Mouse (Mus musculus): ENCODE results near the gene Fam49a. TPM values are rescaled to one million over a fixed set of nuclear protein-coding genes. Genes with fewer than 3 reads are reported as not detected.

Fam49a gene
- polyA plus RNA-seq, 1 experiment from 2014 or later, result 8.8 TPM

DNA sequence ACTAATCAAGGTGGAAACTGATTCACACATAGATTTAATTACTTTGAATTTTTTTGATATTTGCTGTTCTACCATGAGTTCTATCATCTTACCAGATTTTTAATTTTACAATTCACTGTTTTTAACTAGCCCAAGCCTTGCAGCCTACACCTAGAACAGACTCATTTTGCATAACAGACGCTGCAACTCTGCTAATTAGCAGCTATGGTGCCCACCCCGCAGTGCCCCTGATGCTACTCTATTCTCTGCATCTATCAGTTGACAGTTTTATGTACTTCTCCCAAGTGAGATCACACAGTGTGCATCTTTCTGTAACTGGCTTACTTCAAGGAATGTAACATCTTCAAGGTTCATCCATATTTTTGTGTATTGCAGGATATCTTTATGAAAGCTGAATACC is 86.7 kb downstream of the Fam49a start:
- Histone ChIP-seq H3K4me2 (replicated peaks; ENCODE audit: low read depth, low read length) (no peak overlapping the region), H3K27ac (ENCODE audit: low read length) (no peak overlapping the region), H3K4me3 (ENCODE audit: low read length) (no peak overlapping the region), H3K4me1 (ENCODE audit: insufficient read depth, low read length) (peaks cover 9% of the 10 kb centered on the region; the same call in 1 of the 2 replicates), H3K9ac (replicated peaks; ENCODE audit: low read length) (no peak overlapping the region), H3K36me3 (ENCODE audit: insufficient read depth, low read length) (no peaks in the 10 kb centered on the region), H3K27me3 (ENCODE audit: insufficient read depth, low read length) (no peaks in the 10 kb centered on the region), H3K9me3 (ENCODE audit: low read length) (no peaks in the 10 kb centered on the region)
- no peak for ATAC-seq (ENCODE audit: low FRiP score, low TSS enrichment)
- 80% methylated on average over 2 of the region's 2 CpGs for WGBS

DNA sequence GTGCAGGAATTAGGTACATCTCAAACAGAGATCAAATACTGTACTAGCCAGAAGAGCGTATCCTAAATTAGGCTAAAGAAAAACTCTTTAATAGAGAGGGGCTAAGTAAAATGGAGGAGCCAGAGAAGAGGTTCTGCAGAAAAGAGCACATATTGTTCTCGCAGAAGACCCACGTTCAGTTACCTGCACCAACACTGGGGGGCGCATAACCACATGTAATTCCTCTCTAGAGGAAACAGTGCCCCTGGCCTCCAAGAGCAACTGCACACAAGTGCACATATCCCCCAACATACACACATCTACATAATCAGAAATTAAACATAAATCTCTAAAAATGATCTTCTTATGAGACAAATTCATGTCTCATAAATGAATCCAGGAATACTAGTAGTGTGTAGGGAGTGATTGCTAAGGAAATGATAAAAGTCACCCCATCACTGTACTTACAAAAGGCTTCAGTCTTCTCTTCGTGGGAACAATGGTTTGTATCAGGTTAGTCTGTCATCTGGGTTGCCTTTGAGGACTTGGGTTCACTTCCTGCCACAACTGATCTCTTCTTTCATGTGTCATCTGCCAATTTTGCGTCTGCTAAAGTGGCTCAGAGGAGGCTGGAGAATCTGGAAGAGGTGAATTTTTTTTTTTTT is 87.8 kb downstream of the Fam49a start:
- H3K4me1 ChIP-seq (ENCODE audit: insufficient read depth, low read length), result peaks cover 9% of the 10 kb centered on the region; the same call in 1 of the 2 replicates
- no peak overlapping the region for H3K9ac ChIP-seq (replicated peaks; ENCODE audit: low read length)
- H3K9me3 ChIP-seq (ENCODE audit: low read length), result no peaks in the 10 kb centered on the region
- no peak overlapping the region for H3K27ac ChIP-seq (ENCODE audit: low read length)
- no peaks in the 10 kb centered on the region for H3K36me3 ChIP-seq (ENCODE audit: insufficient read depth, low read length)
- no peak for ATAC-seq (ENCODE audit: low FRiP score, low TSS enrichment)
- whole genome bisulfite sequencing, result 80% methylated on average over 6 of the region's 6 CpGs
- H3K4me2 ChIP-seq (replicated peaks; ENCODE audit: low read depth, low read length), result no peak overlapping the region
- H3K27me3 ChIP-seq (ENCODE audit: insufficient read depth, low read length), result no peaks in the 10 kb centered on the region
- no peak overlapping the region for H3K4me3 ChIP-seq (ENCODE audit: low read length)

DNA sequence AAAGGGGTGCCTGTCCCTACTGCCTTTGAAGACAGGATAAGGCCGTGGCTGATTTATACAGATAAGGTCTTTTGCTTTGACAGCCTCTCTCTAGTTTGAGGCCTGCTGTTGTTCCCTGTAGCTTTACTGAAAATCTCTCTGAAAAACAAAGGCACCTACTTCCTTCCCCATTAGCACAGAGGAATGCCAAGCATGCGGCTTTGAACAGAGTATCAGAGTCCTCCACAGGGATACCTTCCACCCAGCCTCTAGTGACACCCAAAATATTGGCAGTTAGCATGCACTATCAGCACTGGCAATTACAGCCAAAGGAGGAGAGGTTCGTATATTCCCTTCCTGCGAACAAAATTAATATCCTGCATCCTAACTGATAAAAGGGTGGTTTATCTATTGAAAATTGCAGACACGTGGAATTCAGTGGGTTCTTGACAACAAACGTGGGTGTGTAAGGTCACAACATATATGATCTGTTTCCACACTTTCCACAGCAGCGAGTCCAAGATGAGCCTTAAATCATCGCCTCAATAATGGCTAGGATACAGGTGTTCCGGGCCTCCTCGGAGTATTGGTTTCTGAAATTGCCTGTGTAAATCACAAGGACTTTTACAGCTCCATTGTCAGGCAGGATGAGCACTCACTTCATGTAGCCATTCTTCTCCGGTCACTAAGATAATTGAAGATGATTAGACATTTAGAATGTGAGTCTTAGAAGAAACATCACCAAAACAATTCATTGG is 90.0 kb downstream of the Fam49a start:
- Histone ChIP-seq H3K4me2 (replicated peaks; ENCODE audit: low read depth, low read length) (no peak overlapping the region), H3K27ac (ENCODE audit: low read length) (no peak overlapping the region), H3K9ac (replicated peaks; ENCODE audit: low read length) (no peak overlapping the region), H3K27me3 (ENCODE audit: insufficient read depth, low read length) (no peaks in the 10 kb centered on the region), H3K9me3 (ENCODE audit: low read length) (no peaks in the 10 kb centered on the region), H3K36me3 (ENCODE audit: insufficient read depth, low read length) (no peaks in the 10 kb centered on the region), H3K4me1 (ENCODE audit: insufficient read depth, low read length) (peaks cover 9% of the 10 kb centered on the region; the same call in 1 of the 2 replicates), H3K4me3 (ENCODE audit: low read length) (no peak overlapping the region)
- ATAC-seq (ENCODE audit: low FRiP score, low TSS enrichment), result peak; percentile 27; the same call in 1 of the 2 replicates
- WGBS, result 29% methylated on average over 11 of the region's 11 CpGs

DNA sequence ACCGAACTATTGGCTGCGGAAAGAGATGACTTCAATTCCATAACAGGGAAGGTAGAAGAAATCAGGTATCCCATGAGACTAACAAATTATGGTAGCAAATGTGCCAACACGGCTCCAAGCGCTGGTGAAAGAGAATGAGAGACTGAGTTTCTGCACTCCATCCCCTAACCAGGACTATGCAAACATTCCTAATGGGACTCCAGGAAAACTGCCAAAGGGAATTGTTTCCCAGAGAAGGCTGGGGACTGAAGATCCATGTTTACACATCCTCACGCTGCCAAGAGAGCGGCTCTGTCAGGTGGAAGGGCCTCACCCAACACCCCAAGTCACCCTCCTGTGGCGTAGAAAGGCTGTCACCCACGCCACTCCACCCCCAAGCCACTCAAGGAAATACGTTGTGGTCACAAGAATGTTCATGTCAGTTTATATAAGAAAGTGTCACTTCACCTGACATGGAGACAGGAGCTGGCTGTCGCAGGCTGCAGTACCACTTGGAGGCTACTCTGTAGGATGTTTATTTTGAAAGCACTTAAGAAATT is 92.2 kb downstream of the Fam49a start:
- ATAC-seq (ENCODE audit: low FRiP score, low TSS enrichment), result no peak
- WGBS, result 70% methylated on average over 10 of the region's 10 CpGs
- Histone ChIP-seq H3K4me3 (ENCODE audit: low read length) (no peak overlapping the region), H3K9me3 (ENCODE audit: low read length) (no peaks in the 10 kb centered on the region), H3K36me3 (ENCODE audit: insufficient read depth, low read length) (no peaks in the 10 kb centered on the region), H3K27me3 (ENCODE audit: insufficient read depth, low read length) (no peaks in the 10 kb centered on the region), H3K4me2 (replicated peaks; ENCODE audit: low read depth, low read length) (no peak overlapping the region), H3K4me1 (ENCODE audit: insufficient read depth, low read length) (peaks cover 9% of the 10 kb centered on the region; the same call in 1 of the 2 replicates), H3K9ac (replicated peaks; ENCODE audit: low read length) (no peak overlapping the region), H3K27ac (ENCODE audit: low read length) (no peak overlapping the region)

DNA sequence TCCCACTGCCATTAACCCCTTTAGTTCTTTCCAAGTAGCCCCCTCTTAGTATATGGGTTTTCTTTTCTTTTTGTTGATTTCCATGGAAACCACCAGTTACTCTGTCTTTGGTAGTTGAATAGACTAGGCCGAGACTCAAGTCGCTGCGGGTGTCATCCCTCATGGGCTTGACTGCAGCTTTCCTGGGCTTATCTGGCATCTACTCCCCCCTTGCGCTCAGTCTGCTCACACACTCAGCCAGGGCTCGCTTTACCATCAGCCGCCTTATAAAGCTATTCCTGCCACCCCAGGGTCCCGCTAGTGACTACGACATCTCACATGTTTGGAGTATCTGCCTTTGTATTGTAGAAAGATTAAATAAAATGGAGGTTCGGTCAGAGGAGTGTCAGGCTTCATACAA is 94.1 kb downstream of the Fam49a start:
- no peak overlapping the region for H3K9ac ChIP-seq (replicated peaks; ENCODE audit: low read length)
- no peaks in the 10 kb centered on the region for H3K36me3 ChIP-seq (ENCODE audit: insufficient read depth, low read length)
- no peak overlapping the region for H3K4me2 ChIP-seq (replicated peaks; ENCODE audit: low read depth, low read length)
- no peak overlapping the region for H3K27ac ChIP-seq (ENCODE audit: low read length)
- no peak overlapping the region for H3K4me3 ChIP-seq (ENCODE audit: low read length)
- no peaks in the 10 kb centered on the region for H3K9me3 ChIP-seq (ENCODE audit: low read length)
- H3K4me1 ChIP-seq (ENCODE audit: insufficient read depth, low read length), result peaks cover 8% of the 10 kb centered on the region; the same call in 1 of the 2 replicates
- no peak for ATAC-seq (ENCODE audit: low FRiP score, low TSS enrichment)
- WGBS, result 88% methylated on average over 9 of the region's 9 CpGs
- H3K27me3 ChIP-seq (ENCODE audit: insufficient read depth, low read length), result no peaks in the 10 kb centered on the region

DNA sequence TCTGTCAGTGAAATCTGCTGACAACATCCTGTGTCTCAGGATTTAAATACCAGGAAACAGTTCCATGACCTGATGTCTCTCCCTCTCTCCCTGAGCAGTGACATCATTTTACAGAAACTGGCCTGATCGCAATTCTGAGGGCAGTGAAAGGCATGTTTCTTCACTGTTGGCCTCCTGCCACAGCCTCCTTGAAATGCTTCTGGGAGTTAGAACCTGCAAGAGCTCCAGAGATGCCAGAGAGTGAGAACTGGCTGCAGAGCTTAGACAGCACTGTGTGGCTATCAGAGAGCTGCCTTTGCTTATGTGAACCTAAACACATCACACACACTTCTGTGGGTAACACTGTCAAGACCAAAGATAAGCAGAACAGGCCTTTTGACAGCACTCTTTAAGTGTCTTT is 94.5 kb downstream of the Fam49a start:
- Histone ChIP-seq H3K36me3 (ENCODE audit: insufficient read depth, low read length) (no peaks in the 10 kb centered on the region), H3K4me2 (replicated peaks; ENCODE audit: low read depth, low read length) (no peak overlapping the region), H3K9me3 (ENCODE audit: low read length) (no peaks in the 10 kb centered on the region), H3K4me1 (ENCODE audit: insufficient read depth, low read length) (0 out of 2 replicates have a peak, but pooled peaks cover 5% of the 10 kb centered on the region), H3K27me3 (ENCODE audit: insufficient read depth, low read length) (no peaks in the 10 kb centered on the region), H3K27ac (ENCODE audit: low read length) (no peak overlapping the region), H3K9ac (replicated peaks; ENCODE audit: low read length) (no peak overlapping the region), H3K4me3 (ENCODE audit: low read length) (no peak overlapping the region)
- ATAC-seq (ENCODE audit: low FRiP score, low TSS enrichment), result no peak
- WGBS, result 42% methylated on average over 1 of the region's 1 CpGs

DNA sequence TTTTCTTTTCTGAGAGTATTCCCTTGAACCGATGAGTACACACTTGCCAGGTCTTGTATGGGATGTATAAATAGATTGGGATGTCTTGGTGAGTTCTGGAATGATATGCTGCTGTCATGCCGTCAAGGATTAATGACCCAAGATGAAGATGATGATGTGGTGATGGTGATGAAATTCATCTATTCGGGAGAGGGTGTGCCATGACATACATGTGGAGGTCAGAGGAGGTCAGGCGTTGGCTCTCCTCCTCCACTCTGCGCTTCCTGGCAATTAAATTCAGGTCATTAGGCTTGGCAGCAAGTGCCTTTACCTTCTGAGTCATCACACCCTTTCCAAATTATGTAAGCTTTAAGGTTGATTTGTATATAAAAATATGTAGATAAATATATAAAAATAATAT is 95.0 kb downstream of the Fam49a start:
- Histone ChIP-seq H3K9ac (replicated peaks; ENCODE audit: low read length) (no peak overlapping the region), H3K27ac (ENCODE audit: low read length) (no peak overlapping the region), H3K4me2 (replicated peaks; ENCODE audit: low read depth, low read length) (no peak overlapping the region), H3K4me3 (ENCODE audit: low read length) (no peak overlapping the region), H3K36me3 (ENCODE audit: insufficient read depth, low read length) (no peaks in the 10 kb centered on the region), H3K27me3 (ENCODE audit: insufficient read depth, low read length) (no peaks in the 10 kb centered on the region), H3K9me3 (ENCODE audit: low read length) (no peaks in the 10 kb centered on the region), H3K4me1 (ENCODE audit: insufficient read depth, low read length) (0 out of 2 replicates have a peak, but pooled peaks cover under 1% of the 10 kb centered on the region)
- no peak for ATAC-seq (ENCODE audit: low FRiP score, low TSS enrichment)
- WGBS, result 51% methylated on average over 5 of the region's 5 CpGs

DNA sequence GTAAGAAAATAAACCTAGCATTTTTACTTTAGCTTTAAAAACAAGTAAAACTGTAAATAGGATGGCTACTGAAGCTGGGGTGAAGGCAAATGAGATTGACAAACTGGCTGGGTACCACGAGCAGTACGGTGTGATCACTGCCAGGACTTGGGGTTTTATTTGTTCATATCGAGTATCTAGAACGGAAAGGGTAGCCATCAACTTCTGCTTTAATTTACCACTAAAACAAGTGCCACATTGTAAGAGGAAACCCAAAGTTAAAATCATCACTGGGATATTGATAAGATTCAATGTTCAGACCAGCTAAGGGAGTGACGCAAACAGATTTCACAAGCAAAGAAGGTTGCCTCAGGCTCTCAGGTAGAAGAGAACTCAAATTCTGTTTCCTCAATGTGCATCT is 98.0 kb downstream of the Fam49a start:
- Histone ChIP-seq H3K36me3 (ENCODE audit: insufficient read depth, low read length) (no peaks in the 10 kb centered on the region), H3K9me3 (ENCODE audit: low read length) (no peaks in the 10 kb centered on the region), H3K9ac (replicated peaks; ENCODE audit: low read length) (no peak overlapping the region), H3K27me3 (ENCODE audit: insufficient read depth, low read length) (no peaks in the 10 kb centered on the region), H3K4me3 (ENCODE audit: low read length) (no peak overlapping the region), H3K4me2 (replicated peaks; ENCODE audit: low read depth, low read length) (no peak overlapping the region), H3K27ac (ENCODE audit: low read length) (no peak overlapping the region), H3K4me1 (ENCODE audit: insufficient read depth, low read length) (no peaks in the 10 kb centered on the region)
- no peak for ATAC-seq (ENCODE audit: low FRiP score, low TSS enrichment)
- WGBS, result 83% methylated on average over 5 of the region's 5 CpGs

DNA sequence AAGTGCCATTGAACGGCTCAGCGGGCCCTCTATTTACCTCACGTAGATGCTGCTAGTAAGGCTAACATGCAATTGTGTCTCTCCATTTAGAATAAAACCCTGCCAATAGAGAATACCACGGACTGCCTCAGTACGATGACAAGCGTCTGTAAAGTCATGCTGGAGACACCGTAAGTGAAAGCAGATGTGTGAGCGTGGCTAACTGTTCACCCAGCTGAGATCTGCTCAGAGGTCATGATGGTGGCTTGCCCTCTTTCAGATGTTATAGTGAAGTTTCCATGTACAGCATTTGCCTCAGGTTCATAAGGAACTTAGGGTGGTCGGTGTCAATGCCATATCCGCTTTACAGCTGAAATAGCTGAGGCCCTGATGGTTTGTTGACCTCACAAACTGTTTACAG is 100.4 kb downstream of the Fam49a start:
- no peak overlapping the region for H3K27ac ChIP-seq (ENCODE audit: low read length)
- no peak overlapping the region for H3K4me3 ChIP-seq (ENCODE audit: low read length)
- WGBS, result 90% methylated on average over 10 of the region's 10 CpGs
- H3K4me2 ChIP-seq (replicated peaks; ENCODE audit: low read depth, low read length), result no peak overlapping the region
- no peaks in the 10 kb centered on the region for H3K4me1 ChIP-seq (ENCODE audit: insufficient read depth, low read length)
- H3K9ac ChIP-seq (replicated peaks; ENCODE audit: low read length), result no peak overlapping the region
- no peak for ATAC-seq (ENCODE audit: low FRiP score, low TSS enrichment)
- H3K36me3 ChIP-seq (ENCODE audit: insufficient read depth, low read length), result no peaks in the 10 kb centered on the region
- no peaks in the 10 kb centered on the region for H3K27me3 ChIP-seq (ENCODE audit: insufficient read depth, low read length)
- H3K9me3 ChIP-seq (ENCODE audit: low read length), result no peaks in the 10 kb centered on the region

DNA sequence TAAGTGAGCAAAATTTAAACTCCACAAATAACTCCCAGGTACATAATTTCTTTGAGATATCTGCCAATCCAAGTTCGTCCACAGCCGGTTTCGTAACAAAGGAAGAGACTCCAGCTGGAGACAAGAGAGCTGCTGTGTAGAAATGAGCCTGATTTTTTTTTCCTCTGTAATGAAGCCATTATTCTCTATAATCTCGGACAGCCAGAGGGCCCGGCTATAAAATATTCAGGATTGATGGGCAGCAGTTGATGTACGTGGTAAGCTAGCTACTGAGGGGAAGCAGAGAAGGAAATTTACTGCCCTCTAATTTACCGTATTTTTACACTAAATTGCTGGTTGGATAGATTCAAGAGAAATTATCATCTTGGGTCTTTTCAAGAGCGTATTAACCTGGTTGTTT is 102.3 kb downstream of the Fam49a start:
- Histone ChIP-seq H3K27me3 (ENCODE audit: insufficient read depth, low read length) (no peaks in the 10 kb centered on the region), H3K36me3 (ENCODE audit: insufficient read depth, low read length) (no peaks in the 10 kb centered on the region), H3K9me3 (ENCODE audit: low read length) (no peaks in the 10 kb centered on the region), H3K27ac (ENCODE audit: low read length) (no peak overlapping the region), H3K4me3 (ENCODE audit: low read length) (no peak overlapping the region), H3K4me2 (replicated peaks; ENCODE audit: low read depth, low read length) (no peak overlapping the region), H3K4me1 (ENCODE audit: insufficient read depth, low read length) (no peaks in the 10 kb centered on the region), H3K9ac (replicated peaks; ENCODE audit: low read length) (no peak overlapping the region)
- no peak for ATAC-seq (ENCODE audit: low FRiP score, low TSS enrichment)
- 57% methylated on average over 8 of the region's 8 CpGs for WGBS
